Comparison of ENCODE assay signal across 27 mouse cellular contexts in the genomic region with DNA sequence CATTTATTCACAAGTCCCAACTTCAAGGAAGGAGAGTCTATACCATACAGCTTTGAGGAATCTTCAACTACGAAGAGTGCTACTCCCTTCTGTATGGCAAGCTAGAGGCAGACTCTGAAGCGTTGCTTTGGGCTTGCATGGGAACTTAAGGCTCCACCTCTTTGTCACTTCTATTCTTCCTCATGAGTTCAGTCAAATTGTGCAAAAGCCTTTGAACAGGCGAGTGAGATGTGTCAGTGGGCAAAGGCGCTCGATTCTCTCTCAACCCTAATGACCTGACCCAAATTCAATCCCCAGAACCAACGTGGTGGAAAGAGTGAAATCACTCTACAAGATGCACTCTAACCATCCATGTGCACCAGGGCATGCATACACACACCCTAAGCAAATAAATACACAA. TPM values are rescaled to one million over a fixed set of nuclear protein-coding genes. Genes with fewer than 3 reads are reported as not detected.
"Had no signal": no experiment of that assay in that cellular context is flagged by ENCODE, and none has a peak within 500 bp of the region (broad histone marks: within the 10 kb centered on the region; RNA-seq: fewer than 3 reads in every experiment).

No protein-coding gene starts in this region.

- H3K36me3 ChIP-seq: heart, embryonic 10.5 days; heart, embryonic 12.5 days; hindbrain, embryonic 10.5 days; hindbrain, embryonic 12.5 days; intestine, embryonic 15.5 days; kidney, embryonic 15.5 days; limb, embryonic 13.5 days; limb, embryonic 15.5 days had no signal

- H3K9me3 ChIP-seq: heart, embryonic 10.5 days; intestine, embryonic 15.5 days; kidney, embryonic 15.5 days; limb, embryonic 13.5 days; limb, embryonic 15.5 days had no signal

- H3K9ac ChIP-seq: heart, embryonic 12.5 days; hindbrain, embryonic 12.5 days; hindbrain, embryonic 14.5 days; intestine, embryonic 15.5 days; kidney, embryonic 15.5 days; limb, embryonic 13.5 days; limb, embryonic 15.5 days had no signal

- DNase-seq: gastrocnemius, adult 2 months; gastrocnemius, postnatal 10 days; gastrocnemius, postnatal 25 days; heart, adult 18-20 months; heart, postnatal 10 days; heart, postnatal 4 days; kidney, adult 11 months; kidney, adult 2 months; kidney, adult 9 months; kidney, postnatal 14 days; kidney, postnatal 36 days; layer of hippocampus, adult 9-11 months; layer of hippocampus, postnatal 36 days; left cerebral cortex, postnatal 4 days had no signal

- H3K27ac ChIP-seq: gastrocnemius, adult 2 months; heart, embryonic 10.5 days; hindbrain, embryonic 10.5 days; hindbrain, embryonic 12.5 days; hindbrain, embryonic 14.5 days; intestine, embryonic 15.5 days; kidney, embryonic 15.5 days; kidney, postnatal 0 days; limb, embryonic 13.5 days; limb, embryonic 15.5 days had no signal

- H3K27me3 ChIP-seq: heart, embryonic 12.5 days; hindbrain, embryonic 12.5 days; intestine, embryonic 15.5 days; kidney, embryonic 15.5 days; limb, embryonic 13.5 days; limb, embryonic 15.5 days had no signal

- H3K4me1 ChIP-seq: heart, embryonic 10.5 days; heart, embryonic 12.5 days; hindbrain, embryonic 10.5 days; hindbrain, embryonic 12.5 days; intestine, embryonic 15.5 days; limb, embryonic 13.5 days; limb, embryonic 15.5 days had no signal

- H3K4me3 ChIP-seq: gastrocnemius, adult 2 months; heart, embryonic 10.5 days; heart, embryonic 12.5 days; hindbrain, embryonic 10.5 days; hindbrain, embryonic 12.5 days; intestine, embryonic 15.5 days; kidney, embryonic 15.5 days; limb, embryonic 13.5 days; limb, embryonic 15.5 days had no signal

- ATAC-seq: hindbrain, embryonic 16.5 days; inflammation-experienced regulatory T-cells, adult 6 months; intestine, embryonic 15.5 days had no signal

- H3K4me2 ChIP-seq: heart, embryonic 12.5 days; hindbrain, embryonic 12.5 days; hindbrain, embryonic 14.5 days; intestine, embryonic 15.5 days; kidney, embryonic 15.5 days; limb, embryonic 13.5 days; limb, embryonic 15.5 days had no signal

RNA-seq across cellular contexts. Expression of a gene that starts 47.1 kb away (rescaled TPM):
- total RNA-seq: granulocyte monocyte progenitor cell, adult 5-6 weeks had no signal
- polyA plus RNA-seq: inflammation-experienced regulatory T-cells, adult 6 months had no signal
